Mouse (Mus musculus) bone marrow macrophage, adult 2 months (primary cell): ENCODE measurements at regions not wholly inside any gene's neighbourhood (a gene's known extent, or its start where the extent isn't known, plus 50 kb on each side); places are given as distances from the start of the nearest gene placed in this dataset.

Experiments
- CTCF ChIP-seq: IDR thresholded peaks from 2 replicates; pipeline ENCODE4 v1.5.1; 2012; ENCODE audit warnings: low read depth, mild to moderate bottlenecking, low read length, moderate library complexity
- POLR2A ChIP-seq: IDR thresholded peaks from 2 replicates; pipeline ENCODE4 v1.6.1; 2012; ENCODE audit warnings: mild to moderate bottlenecking, low read depth, low read length, borderline replicate concordance

DNA sequence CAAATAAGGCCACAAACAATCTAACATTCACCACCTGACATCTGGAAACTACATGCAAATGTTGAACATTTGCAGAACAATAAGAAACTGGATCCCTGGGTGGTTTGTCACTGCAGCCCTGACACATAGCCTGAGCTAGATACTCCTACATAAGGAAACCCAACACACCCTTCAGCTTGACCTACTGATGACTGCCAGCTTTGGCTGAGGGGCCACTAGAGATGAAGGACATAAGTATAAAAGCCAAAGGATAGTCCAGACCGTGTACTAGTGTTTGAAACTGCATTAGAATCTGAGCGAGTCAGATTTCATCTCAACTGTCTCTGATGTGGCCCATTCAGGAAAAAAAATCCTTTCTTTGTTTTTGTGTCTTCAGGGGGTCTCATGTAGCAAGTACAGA is 355.1 kb downstream of the 1700129C05Rik start:
- TF ChIP-seq CTCF (no peak), POLR2A (no peak)
